Mouse (Mus musculus) urinary bladder, adult 18-20 months (tissue): ENCODE data around the gene Zbtb9.

Source experiments
- DNase-seq, 2 experiments: peaks; one replicate each; pipeline ENCODE4 v3.0.0; 2022; ENCODE audit warnings: low spot score in 2 of 2, mixed read lengths in 2 of 2

The Zbtb9 gene

DNA sequence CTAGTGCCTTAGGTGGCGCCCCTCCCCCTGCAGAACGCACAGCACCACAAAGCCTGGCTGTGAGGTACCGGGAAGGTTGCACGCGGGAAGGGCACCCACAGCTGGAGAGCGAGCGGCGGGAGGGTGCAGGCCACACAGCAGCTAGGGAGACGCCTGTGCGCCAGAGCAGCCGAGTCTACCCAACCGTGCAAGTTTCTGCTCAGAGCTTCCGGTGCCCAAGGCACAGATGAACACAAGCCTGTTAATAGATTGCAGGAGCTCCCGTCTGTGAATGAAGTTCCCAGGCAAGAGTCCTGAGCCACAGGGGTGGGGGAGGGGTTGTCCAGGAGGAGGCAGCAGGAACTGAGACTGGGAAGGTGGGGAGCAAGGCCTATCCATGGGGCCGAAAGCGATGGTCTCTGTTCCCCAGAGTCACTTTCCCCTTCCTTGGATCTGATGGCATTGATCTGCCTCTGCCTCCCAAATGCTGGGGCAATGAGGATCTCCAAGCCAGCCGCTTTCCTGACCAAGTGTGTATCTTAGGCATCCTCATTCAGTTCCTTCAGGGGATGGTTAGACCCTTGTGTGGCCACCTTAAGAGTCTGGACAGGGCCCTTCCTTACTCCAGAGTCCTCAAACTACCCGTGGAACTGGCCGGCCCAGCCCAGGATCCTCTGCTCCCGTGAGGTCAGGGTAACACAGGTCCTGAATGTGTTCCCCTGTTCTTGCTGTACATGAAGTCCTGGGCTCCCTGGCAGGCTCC is 67.5 kb downstream of the Zbtb9 start:
- DNase-seq = no peak

DNA sequence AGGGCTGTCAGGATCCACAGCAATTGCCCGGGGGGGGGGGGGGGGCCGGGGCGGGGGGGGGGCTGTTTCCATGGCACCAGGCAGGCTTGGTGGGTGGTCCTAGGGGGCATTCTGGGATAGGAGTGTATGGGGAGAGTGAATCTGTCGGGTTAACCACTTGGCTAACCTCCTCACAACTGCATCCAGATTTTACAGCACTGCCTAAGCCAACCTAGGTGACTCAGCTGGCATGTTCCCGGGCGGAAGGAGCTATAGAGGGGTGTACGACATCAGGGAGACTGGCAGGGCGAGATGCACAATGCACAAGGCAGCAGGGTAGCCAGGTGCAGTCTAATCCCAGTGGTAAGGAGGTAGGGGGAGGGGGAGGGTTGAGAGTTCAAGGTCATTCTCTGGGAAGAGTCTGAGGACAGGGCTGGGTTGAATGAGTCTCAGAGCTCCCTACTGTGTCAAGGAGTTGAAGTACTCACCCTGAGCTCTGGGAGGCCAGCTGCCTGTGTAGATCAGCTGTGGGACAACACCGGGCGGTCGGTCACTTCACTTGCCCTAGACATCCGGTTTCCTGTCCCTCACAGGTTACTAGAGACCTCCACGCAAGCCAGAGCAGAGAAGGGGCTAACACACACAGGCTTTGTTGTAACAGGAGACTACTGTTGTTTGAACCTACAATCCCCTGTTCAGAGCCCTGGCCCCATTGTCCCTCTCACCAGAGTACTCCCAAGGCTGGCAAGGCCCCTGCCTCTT is 68.2 kb downstream of the Zbtb9 start:
- no peak for DNase-seq

DNA sequence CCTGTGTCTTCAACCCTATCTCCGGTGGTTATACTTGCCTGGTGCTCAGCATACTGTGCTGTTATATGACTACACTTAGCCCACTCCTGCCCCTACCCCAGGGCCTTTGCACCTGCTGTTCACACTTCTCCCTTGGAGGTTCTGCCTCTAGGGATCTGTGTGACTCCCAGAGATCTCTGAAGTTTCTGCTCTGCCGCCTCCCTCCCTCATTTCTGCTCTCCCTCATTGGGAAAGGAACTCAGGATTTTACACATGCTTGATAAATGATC is 68.8 kb downstream of the Zbtb9 start:
- DNase-seq = no peak

DNA sequence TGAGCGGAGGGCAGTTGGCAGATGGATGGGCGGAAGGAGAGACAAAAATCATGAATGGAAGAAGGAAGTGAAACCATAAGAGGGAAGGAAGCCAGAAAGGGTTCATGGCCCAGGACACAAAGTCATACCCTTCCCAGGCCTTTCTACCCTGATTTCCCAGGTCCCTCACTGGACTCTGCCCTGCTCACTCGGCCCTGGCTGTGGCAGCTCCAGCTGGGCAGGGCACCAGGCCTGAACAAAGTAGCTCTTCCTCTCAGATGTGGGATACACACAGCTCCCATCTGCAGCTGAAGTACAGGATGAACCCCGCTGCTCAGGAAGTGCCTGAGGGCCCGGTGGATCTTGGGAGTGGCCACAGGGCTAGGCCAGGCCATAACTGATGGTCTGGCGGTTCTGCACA is 69.9 kb downstream of the Zbtb9 start:
- no peak for DNase-seq

DNA sequence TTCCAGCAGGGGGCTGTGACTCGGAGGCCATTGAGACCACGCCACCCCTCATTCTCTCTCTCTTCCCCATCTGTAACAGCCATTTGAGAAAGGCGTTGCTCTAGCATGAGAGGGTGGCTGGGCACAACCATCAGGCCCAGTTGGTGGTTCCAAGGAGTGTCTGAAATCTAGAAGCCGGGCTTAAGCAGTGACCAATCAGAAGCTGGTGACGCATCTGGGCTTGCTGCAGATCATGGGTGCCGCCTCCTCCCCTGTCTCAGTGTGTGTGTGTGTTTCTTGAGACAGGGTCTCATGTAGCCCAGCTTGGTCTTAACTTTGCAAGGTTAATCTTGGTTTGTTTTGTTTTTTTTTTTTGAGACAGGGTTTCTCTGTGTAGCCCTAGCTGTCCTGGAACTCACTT is 72.2 kb downstream of the Zbtb9 start:
- DNase-seq = no peak

DNA sequence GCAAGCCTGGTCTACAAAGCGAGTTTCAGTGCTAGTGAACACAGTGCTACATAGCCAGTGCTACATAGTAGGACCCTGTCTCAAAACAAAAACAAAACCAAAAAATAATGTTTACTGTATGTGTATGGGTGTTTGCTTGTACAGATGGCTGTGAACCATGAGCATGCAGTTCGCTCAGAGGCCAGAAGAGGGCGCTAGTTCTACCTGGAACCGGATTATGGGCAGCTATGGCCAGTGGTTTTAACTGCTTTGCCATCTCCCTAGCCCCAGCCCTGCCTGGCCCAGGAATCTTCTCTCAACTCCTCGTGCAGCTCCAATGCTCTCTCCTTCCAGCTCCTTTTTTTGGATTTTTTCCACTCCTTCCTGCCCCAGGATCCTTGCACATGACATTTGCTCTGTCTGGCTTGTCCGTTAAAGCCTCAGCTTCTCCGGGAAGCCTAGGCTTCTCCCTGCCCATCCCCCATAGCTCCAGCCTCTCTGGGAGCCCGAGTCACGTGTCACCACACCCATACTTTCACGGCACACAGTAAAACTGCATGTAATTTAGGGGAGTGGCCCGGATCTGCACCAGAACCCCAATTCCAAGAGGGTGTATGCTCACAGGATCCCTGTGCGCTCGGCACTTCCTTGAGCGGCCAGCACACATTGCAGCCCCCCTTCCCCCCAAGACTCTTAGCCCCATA is 74.9 kb downstream of the Zbtb9 start:
- DNase-seq = no peak

DNA sequence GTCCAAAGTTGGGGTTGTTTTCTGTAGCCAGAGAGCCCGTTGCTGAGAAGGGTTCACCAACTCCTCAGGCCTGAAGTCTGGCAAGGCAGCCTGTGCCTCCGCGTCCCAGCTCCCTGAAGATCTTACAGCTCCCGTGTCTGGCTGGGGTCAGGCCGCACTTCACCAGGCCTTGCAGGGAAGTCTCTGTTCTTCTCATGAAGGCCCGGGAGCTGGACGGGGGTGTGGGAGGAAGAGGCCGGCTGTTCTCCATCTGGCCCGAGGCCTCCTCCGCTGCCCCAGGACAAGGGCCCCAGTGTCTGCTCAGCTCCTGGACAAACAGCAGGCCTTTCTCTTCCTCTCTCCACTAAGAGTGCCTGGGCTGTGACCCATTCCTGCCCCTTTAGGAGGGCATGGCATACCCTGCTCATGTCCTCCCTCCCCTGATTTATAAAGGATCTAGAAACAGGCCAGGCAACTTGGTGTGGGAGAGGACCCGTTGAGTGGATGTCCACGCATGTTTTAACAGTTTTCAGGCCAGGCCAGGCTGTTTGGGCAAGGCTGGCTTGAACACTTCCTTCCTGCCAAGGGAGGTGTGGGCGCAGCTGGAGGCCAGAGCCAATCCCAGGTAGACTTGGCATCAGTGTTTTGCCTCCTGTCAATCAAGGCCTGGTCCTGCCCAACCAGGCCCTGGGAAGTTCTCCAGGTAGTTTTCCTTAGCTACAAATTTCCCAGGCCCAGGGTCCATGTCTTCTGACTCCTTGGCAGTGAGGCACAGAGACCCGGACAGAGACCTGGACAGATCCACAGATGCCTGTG is 75.7 kb downstream of the Zbtb9 start:
- peak in 1 of 2 experiments; percentile 26 for DNase-seq

DNA sequence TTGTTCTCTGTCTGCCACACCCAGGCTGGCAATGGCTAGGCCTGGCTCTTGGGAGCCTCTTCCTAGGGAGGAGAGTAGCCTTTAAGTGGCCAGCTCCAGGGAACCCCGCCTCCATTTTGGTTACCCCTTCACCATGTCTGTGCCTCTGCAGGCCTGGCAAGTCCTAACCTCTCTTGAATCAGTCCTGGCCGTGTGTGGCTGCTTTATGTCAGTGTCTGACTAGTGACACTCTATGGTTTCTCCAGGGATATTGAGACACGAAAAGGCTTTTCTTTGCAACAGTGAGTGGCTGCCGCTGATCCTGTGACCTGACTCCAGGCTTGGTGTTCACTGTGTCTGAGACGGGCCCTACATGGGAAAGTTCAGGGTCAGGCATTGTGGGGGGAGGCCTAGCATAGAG is 77.9 kb downstream of the Zbtb9 start:
- DNase-seq = no peak

DNA sequence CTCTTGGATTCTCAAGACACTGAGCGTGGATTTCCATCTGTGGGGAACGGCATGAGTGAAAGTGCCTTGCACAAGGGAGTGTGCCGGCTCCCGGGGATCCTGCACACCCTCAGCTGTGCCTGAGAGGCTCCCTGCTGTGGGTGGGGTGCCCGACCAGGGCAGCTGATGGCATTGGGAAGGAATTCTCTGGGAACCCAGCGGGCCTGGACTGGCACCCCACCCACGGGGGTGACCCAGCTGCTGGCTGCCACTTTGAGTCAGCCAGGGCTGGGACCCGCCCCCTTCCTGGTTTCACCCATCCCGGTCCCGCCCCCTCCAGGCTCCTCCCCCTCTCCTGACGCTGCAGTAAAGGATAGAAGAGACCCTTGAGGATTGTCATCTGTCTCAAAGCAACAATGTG is 78.5 kb downstream of the Zbtb9 start:
- peak in 1 of 2 experiments; percentile 57 for DNase-seq

DNA sequence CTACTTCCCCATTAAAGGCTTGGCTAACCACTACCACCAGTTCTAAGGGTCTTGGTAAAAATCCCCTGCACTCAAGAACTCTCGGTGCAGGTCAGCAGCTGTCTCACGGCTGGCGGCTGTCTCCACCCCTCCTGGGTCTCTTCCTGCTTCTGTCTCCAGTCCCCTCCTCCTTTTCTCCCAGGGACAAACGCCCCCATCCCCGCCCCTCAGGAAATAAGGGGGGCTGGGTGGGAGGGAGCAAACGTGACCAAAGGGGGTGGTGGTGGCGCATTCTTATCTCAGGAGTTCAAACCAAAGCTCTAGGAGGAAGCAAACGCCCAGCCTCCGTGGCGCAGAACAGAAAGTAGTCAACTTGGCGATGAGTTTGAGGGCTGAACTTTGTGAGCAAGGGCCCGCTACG is 83.2 kb downstream of the Zbtb9 start:
- DNase-seq = peak in 1 of 2 experiments; percentile 80

DNA sequence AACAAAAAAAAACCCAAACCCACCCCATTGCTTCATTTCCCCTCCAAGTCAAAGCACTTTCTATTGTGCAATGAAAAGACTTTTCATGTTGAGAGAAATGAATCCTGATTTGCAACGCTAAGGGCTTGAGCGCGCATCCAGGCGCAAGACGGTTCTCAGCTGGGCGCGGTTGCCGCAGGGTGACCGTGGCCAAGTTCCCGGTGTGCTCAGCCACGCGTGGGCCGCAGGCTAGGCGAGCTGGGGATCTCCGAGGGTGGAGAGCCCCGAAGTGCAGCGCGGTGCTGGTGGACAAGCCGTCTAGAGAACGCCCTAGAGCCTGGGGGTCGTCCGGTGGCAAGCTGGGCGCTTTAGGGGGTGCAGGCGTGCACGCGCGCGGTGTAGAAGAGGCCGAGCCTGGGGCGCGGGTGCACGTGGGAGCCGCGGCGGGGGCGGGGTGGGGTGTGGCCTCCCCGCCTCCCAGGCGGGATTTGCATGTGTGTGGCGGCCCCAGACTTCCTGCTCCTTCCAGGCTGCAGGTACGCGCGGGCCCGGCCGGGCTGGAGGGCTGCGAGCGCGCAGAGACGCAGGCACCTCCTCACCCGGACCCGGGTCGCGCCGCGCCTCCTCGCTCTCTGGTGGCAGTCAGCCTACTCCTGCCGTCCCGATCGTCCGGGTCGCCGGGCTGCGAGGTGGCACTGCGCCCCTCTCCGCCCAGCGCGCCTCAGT is 84.0 kb downstream of the Zbtb9 start, which contains the start of gene Itpr3:
TSS of gene Itpr3 (plus strand) at position 493 of the 705 bp plus-strand sequence.
- DNase-seq = peak; percentile 84 to 86

DNA sequence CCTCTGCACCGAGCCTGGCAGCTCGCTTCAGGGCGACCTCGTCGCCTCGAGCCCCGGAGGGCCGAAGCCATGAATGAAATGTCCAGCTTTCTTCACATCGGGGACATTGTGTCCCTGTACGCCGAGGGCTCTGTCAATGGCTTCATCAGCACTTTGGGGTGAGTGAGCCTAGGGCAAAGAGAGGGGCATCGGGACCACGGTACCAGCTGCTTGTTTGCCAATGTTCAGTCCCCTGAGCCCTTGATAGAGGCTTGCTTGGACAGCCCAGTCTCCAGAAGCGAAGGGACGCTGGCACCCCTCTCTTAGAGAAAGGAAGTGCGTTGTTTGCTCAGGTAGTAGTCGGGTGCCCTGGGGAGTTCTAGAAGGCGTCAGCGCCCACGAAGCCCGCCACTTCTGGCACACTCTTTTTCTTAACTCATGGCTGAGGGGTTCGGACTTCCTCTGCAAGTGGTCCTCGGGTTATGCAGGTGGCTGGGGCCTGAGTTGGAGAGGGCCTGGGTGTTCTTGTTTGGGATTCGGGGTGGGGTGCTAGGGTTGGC is 84.6 kb downstream of the Zbtb9 start:
- DNase-seq = no peak
